Mouse (Mus musculus) stomach, embryonic 15.5 days (tissue): ENCODE results near the gene Gm20388. TPM values are rescaled to one million over a fixed set of nuclear protein-coding genes. Genes with fewer than 3 reads are reported as not detected.

Experiments
- ATAC-seq: fragments of 200-750 bp; cut with Nextera tagmentation; 2 replicates; pipeline ENCODE4 v1.8.0; 2017; ENCODE audit warnings: low read depth, moderate number of reproducible peaks, moderate TSS enrichment; ENCODE audit not compliant: insufficient read depth, low FRiP score
- H3K27ac ChIP-seq: fragments of 300-500 bp; sonication (generic); 2 replicates; pipeline ENCODE4 v1.5.1; 2015; ENCODE audit warnings: mild to moderate bottlenecking, inconsistent platforms
- H3K27me3 ChIP-seq: fragments of 300-500 bp; sonication (generic); replicated peaks from 2 replicates; pipeline ENCODE4 v1.6.1; 2015; ENCODE audit warnings: inconsistent platforms
- H3K36me3 ChIP-seq: fragments of 300-500 bp; sonication (generic); 2 replicates; pipeline ENCODE4 v1.6.1; 2015; ENCODE audit warnings: inconsistent platforms
- H3K4me1 ChIP-seq: fragments of 300-500 bp; sonication (generic); 2 replicates; pipeline ENCODE4 v1.6.1; 2015; ENCODE audit warnings: inconsistent platforms
- H3K4me2 ChIP-seq: fragments of 300-500 bp; sonication (generic); 2 replicates; pipeline ENCODE4 v1.6.1; 2015; ENCODE audit warnings: mild to moderate bottlenecking, inconsistent platforms
- H3K4me3 ChIP-seq: fragments of 300-500 bp; sonication (generic); replicated peaks from 2 replicates; pipeline ENCODE4 v1.5.1; 2015; ENCODE audit warnings: inconsistent platforms
- H3K9ac ChIP-seq: fragments of 300-500 bp; sonication (generic); 2 replicates; pipeline ENCODE4 v1.6.1; 2015; ENCODE audit warnings: inconsistent platforms
- H3K9me3 ChIP-seq: fragments of 300-500 bp; sonication (generic); 2 replicates; pipeline ENCODE4 v1.6.1; 2016; ENCODE audit warnings: inconsistent platforms
- WGBS: fragments of 180-500 bp; shearing (Covaris S2); methylation state at CpG from one replicate; pipeline ENCODE4 v1.1.7; 2015; 5-methylcytosine and 5-hydroxymethylcytosine counted together
- polyA plus RNA-seq: library from polyadenylated mRNA; unstranded; fragments of >200 nt; fragmentation: Nextera tagmentation; extraction: Ambion mirVana; gene quantifications from 2 replicates; pipeline ENCODE4 v1.2.1, GENCODE M21; 2015

The Gm20388 gene
- polyA plus RNA-seq, 1 experiment from 2014 or later = not detected

DNA sequence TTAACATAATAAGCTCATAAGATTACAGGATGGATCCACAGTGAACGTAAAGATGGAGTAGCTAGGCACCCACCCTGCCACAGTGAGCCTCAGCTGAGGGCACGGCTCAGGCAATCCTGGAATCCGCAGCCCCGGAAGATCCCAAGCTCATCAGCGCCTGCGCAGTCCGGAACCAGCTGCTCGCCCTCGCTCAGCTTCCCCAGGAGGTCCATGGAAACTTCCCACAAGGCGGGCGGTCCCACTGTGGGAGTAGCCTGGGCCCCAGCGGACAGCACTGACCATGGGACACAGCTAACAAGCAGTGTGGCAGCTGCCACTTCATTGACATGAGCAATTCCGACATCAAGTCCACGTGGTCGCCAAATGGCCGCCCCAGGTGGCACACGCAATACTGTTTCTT lies 1544.1 kb downstream of the Gm20388 start:
- no peak for ATAC-seq
- Histone ChIP-seq H3K4me2 (no peak overlapping the region), H3K9me3 (no peaks in the 10 kb centered on the region), H3K4me3 (no peak overlapping the region), H3K4me1 (no peaks in the 10 kb centered on the region), H3K27me3 (no peaks in the 10 kb centered on the region), H3K9ac (no peak overlapping the region), H3K36me3 (no peaks in the 10 kb centered on the region), H3K27ac (no peak overlapping the region)
- WGBS = 91% methylated on average over 17 of the region's 17 CpGs

- H3K27ac ChIP-seq = no peak overlapping the region
- H3K36me3 ChIP-seq = no peaks in the 10 kb centered on the region
- ATAC-seq = no peak
- no peaks in the 10 kb centered on the region for H3K27me3 ChIP-seq
- 33% methylated on average over 3 of the region's 3 CpGs for WGBS
- H3K4me2 ChIP-seq = no peak overlapping the region
- H3K9me3 ChIP-seq = no peaks in the 10 kb centered on the region
- H3K4me3 ChIP-seq = no peak overlapping the region
- H3K9ac ChIP-seq = no peak overlapping the region
- H3K4me1 ChIP-seq = no peaks in the 10 kb centered on the region
Measured at GRCm38 (mm10) chr8:121461192-121461591, 1550.6 kb downstream of the Gm20388 start.

DNA sequence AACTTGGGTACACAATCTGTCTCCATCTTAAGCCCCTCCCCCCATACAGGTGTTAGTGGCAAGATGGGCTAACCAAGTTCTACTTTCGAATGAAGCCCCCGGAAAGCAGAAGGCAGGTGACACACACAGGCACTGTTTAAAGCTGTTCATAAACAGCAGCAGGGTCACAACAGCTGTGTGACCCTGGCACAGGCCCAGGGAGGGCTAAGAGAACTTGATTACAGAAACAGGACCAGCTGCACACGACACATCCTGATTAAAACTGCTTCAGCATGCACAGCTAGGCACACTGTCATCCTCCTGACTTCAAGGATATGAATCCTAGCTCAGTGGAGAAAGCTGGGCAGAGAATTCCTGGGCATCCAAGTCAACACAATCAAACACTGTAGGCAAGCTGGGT lies 1551.5 kb downstream of the Gm20388 start:
- no peak overlapping the region for H3K4me2 ChIP-seq
- ATAC-seq = no peak
- no peaks in the 10 kb centered on the region for H3K27me3 ChIP-seq
- no peaks in the 10 kb centered on the region for H3K4me1 ChIP-seq
- H3K36me3 ChIP-seq = no peaks in the 10 kb centered on the region
- no peaks in the 10 kb centered on the region for H3K9me3 ChIP-seq
- WGBS = 58% methylated on average over 3 of the region's 3 CpGs
- H3K4me3 ChIP-seq = no peak overlapping the region
- H3K9ac ChIP-seq = no peak overlapping the region
- no peak overlapping the region for H3K27ac ChIP-seq

DNA sequence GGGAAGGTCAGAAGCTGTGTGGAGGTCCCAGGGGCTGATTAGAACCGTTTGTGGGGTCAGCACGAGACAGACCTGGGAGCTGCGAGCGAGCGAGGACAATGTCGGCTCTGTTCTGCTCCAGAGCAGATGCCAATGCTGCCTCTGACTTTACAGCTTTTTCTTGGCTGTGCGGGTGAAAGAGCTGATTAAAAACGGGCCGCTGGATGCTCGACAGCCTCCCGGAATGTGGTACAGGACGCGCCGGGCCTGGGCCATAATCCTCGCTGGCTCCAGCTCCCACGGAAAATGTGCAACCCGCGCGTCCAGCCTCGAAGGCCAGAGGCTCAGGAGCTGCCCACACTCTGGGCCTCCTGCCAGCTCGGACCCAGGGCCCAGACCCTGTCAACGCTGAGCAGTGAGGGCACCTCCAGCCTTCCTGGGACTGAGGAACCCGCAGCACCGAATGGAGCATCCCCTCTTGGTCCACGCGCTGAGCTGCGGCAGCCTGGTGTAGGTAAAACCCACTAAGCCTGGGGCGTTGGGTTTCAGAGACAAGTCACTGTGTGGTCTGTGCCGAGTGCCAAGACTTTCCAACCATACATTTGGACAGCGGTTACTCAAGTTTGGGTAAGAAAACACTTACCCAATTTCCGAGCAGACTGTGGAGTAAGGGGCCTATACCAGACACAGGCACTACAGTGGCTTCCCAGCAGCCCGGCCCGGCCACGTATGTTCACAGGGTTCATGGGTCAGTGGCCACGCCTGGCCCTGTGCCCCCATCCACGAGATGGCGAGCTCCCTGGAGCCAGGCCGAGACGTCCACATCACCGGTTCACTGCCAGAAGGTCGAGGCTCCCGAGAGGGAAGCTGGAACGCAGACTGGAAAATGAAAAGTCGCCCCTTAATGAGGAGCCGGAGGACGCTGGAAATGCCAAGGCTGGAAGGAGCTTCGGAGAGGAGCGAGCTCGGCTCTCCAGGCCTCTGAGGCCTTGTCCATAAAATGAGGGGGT lies 1557.7 kb downstream of the Gm20388 start:
- no peak for ATAC-seq
- no peak overlapping the region for H3K27ac ChIP-seq

GRCm38 (mm10) chr8:121474161-121474897 lies 1563.7 kb downstream of the Gm20388 start:
- Histone ChIP-seq H3K27ac (no peak overlapping the region), H3K9ac (no peak overlapping the region), H3K36me3 (no peaks in the 10 kb centered on the region), H3K9me3 (no peaks in the 10 kb centered on the region), H3K4me2 (peak overlapping the region; percentile 40), H3K4me1 (peaks cover 6% of the 10 kb centered on the region; the same call in 1 of the 2 replicates), H3K27me3 (no peaks in the 10 kb centered on the region), H3K4me3 (no peak overlapping the region; the same call in 1 of the 2 replicates)
- no peak for ATAC-seq
- WGBS = 10% methylated on average over 25 of the region's 25 CpGs

More for the DNA sequence above, 1557.7 kb downstream of the Gm20388 start:
- no peak overlapping the region for H3K4me2 ChIP-seq
- 78% methylated on average over 49 of the region's 49 CpGs for WGBS
- H3K9ac ChIP-seq = no peak overlapping the region
- no peaks in the 10 kb centered on the region for H3K27me3 ChIP-seq
- H3K9me3 ChIP-seq = no peaks in the 10 kb centered on the region
- no peak overlapping the region for H3K4me3 ChIP-seq
- H3K4me1 ChIP-seq = no peaks in the 10 kb centered on the region
- H3K36me3 ChIP-seq = no peaks in the 10 kb centered on the region

- Histone ChIP-seq H3K4me3 (peak overlapping the region; percentile 5; the same call in 1 of the 2 replicates), H3K9me3 (no peaks in the 10 kb centered on the region), H3K4me2 (peak overlapping the region; percentile 40), H3K9ac (no peak overlapping the region), H3K27me3 (no peaks in the 10 kb centered on the region), H3K27ac (no peak overlapping the region), H3K36me3 (no peaks in the 10 kb centered on the region), H3K4me1 (peaks cover 6% of the 10 kb centered on the region; the same call in 1 of the 2 replicates)
- WGBS = 3% methylated on average over 17 of the region's 18 CpGs
- ATAC-seq = peak; percentile 37; the same call in 1 of the 2 replicates
Measured at GRCm38 (mm10) chr8:121474898-121475284, 1564.2 kb downstream of the Gm20388 start.

GRCm38 (mm10) chr8:121477851-121478547 lies 1567.4 kb downstream of the Gm20388 start:
- Histone ChIP-seq H3K4me1 (peaks cover 12% of the 10 kb centered on the region; the same call in 1 of the 2 replicates), H3K9ac (no peak overlapping the region), H3K9me3 (no peaks in the 10 kb centered on the region), H3K4me2 (no peak overlapping the region), H3K27me3 (no peaks in the 10 kb centered on the region), H3K4me3 (no peak overlapping the region), H3K36me3 (no peaks in the 10 kb centered on the region), H3K27ac (no peak overlapping the region)
- ATAC-seq = no peak
- WGBS = 52% methylated on average over 20 of the region's 20 CpGs

- H3K27ac ChIP-seq = no peak overlapping the region
- H3K9me3 ChIP-seq = no peaks in the 10 kb centered on the region
- 67% methylated on average over 8 of the region's 8 CpGs for WGBS
- no peak overlapping the region for H3K4me2 ChIP-seq
- no peak for ATAC-seq
- no peak overlapping the region for H3K4me3 ChIP-seq
- no peaks in the 10 kb centered on the region for H3K27me3 ChIP-seq
- no peak overlapping the region for H3K9ac ChIP-seq
- H3K4me1 ChIP-seq = peaks cover 10% of the 10 kb centered on the region; the same call in 1 of the 2 replicates
- no peaks in the 10 kb centered on the region for H3K36me3 ChIP-seq
Measured at GRCm38 (mm10) chr8:121479144-121479543, 1568.5 kb downstream of the Gm20388 start.

DNA sequence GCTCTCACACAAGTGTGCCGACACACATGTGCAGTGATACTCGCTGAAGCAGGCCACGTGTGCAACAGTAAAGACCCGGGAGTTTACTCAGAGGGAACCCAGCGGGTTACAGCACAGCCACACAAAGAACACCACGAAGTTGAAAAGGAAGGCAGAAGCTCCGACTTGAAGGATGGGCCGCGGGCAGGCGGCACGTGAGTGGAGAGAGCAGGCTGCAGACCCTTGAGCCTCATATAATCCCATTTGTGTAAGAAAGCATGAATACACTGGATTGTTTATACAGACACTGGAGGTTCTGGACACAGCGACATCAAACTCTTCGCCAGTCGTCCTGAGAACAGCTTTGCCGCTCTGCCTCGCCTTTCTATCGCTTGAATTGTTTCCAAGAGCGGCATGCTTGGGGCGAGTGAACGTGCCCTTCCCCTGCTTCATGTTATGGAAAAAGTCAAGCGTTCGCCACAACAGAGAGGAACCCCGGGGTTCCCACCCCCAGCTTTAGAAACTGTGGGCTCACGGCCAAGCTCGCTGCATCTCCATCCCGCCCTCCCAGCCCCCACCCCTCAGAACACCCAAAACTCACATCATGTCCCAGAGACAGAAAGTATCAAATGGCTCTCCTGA lies 1569.9 kb downstream of the Gm20388 start:
- Histone ChIP-seq H3K36me3 (no peaks in the 10 kb centered on the region), H3K27me3 (no peaks in the 10 kb centered on the region), H3K4me3 (no peak overlapping the region), H3K27ac (no peak overlapping the region), H3K4me1 (peaks cover 6% of the 10 kb centered on the region; the same call in 1 of the 2 replicates), H3K9ac (no peak overlapping the region), H3K4me2 (peak overlapping the region; percentile 2; the same call in 1 of the 2 replicates), H3K9me3 (no peaks in the 10 kb centered on the region)
- 38% methylated on average over 26 of the region's 26 CpGs for WGBS
- ATAC-seq = no peak; the same call in 1 of the 2 replicates

- Histone ChIP-seq H3K4me2 (no peak overlapping the region), H3K9me3 (no peaks in the 10 kb centered on the region), H3K27ac (no peak overlapping the region), H3K36me3 (no peaks in the 10 kb centered on the region), H3K9ac (no peak overlapping the region), H3K27me3 (no peaks in the 10 kb centered on the region), H3K4me3 (no peak overlapping the region), H3K4me1 (peaks cover 6% of the 10 kb centered on the region; the same call in 1 of the 2 replicates)
- no peak for ATAC-seq
- 50% methylated on average over 23 of the region's 23 CpGs for WGBS
Measured at GRCm38 (mm10) chr8:121484072-121484782, 1573.6 kb downstream of the Gm20388 start.
